Mouse (Mus musculus) MEL-GATA-1-ER (cell line): Measurements from ENCODE around the gene Gm17349.

Experiments used
- DNase-seq: peaks from one replicate; pipeline ENCODE4 v3.0.0-alpha.2; 2012; ENCODE audit warnings: low read depth; ENCODE audit errors: extremely low read depth

Gene Gm17349

DNA sequence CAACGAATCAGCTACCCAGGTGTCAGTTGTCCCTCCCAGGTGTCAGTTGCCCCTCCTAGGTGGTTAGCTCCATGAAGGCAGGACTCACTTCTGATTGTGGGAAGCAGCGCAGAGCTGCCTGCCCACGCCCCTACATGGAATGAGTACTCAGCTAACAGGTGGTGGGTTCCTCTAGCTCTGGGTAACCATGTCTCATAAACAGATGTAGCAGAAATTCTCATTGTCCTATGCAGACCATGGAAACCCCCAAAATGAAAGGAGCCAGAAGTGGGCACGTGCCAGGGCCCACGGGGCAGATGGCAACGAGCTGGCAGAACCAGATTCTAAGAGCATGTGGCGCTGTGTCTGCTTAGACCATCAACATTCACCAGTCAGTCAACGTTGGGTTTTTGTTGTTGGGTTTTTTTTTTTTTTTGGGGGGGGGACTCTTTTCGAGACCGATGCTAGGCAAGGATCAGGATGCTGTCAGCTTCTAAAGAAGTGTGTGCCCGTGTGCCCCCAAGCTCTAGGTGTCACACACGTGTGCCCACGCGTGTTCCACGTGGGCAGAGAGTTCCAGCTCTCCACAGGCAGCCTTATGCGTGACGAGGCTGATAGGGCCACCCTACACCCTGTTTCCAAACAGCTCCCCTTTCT is 41.2 kb downstream of the Gm17349 start:
- peak; percentile 55 for DNase-seq

DNA sequence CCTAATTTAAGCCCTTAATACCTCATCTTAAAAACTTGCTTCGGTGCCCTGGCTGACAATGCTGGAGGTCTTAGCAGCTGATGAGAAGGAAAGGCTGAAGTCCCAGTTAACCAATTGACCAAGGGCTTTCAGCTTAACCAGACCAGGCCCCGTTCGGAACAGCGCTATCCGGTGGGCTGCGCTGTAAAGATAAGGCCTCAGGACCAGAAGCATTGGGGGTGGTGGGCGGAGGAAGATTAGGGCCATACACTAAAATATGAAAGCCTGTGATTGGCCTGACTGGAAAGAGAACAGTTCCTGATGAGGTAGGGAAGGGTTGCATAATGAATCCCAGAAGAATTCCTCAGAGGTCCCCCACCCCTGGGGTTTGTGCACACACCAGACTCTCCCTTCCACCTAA is 42.9 kb downstream of the Gm17349 start:
- peak; percentile 88 for DNase-seq

DNA sequence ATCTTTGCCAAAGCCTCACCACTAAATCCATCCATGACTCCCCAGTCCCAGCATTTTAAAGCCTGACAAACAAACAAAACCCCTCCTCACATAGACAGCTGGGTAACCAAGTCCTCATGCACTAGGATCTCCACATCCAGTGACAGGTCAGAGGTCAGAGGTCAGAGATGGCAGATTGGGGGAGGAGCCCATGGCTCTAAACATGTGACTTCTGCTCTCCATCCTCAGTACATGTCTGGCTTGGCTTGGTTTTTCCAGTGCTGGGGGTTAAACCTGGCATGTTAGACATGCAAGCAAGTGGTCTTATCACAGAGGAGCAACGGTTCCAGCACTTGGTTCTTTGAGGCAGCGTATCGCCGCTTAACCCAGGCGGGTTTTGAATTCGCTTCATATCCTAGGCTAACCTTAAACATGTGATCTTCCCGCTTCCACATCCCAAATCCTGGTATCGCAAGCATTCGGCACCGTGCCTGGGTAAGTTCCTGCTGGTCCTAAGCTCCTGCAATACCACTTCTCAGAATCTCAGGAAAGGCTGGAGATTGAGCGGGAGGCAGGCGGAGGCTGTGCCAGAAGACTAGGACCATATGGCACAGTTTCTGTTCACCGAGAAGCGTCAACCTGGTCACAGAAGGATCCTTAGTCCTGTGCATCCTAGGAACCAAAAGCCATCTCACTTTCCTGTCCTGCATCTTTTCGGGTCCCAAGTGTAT is 44.0 kb downstream of the Gm17349 start:
- DNase-seq = no peak

DNA sequence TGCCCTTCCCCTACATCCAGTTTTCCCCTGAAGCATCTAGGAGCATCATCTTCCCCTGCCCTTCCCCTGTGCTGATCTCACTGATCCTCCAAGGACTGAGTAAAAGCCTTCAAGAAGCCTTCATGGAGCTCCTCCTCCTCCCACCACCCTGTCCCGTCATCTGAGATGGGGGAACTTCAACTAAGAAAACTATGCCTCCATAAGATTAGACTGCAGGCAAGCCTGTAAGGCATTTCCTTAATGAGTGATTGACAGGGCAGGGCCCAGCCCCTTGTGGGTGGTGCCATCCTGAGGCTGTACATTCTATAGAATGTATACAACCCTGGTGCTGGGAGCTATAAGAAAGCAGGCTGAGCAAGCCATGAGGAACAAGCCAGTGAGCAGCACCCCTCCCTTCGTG is 46.9 kb downstream of the Gm17349 start:
- peak; percentile 47 for DNase-seq

DNA sequence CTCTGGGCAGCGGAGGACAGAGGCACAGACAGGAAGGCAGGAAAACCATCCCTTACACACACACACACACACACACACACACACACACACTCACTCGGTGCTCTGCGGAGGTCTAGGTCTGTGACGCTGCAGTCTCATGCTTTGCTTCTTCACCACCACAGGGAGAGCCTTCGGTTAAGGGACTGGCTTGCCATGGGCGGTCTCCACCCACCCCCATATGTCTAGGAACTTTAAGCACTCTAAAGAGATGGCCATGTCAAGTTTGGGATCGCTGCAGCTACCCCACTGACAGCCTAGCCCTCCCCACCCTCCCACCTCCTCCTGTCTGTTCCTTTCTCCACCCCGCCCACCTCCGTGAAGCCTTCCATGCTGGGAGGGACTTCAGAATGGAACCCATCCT is 49.3 kb downstream of the Gm17349 start:
- no peak for DNase-seq

DNA sequence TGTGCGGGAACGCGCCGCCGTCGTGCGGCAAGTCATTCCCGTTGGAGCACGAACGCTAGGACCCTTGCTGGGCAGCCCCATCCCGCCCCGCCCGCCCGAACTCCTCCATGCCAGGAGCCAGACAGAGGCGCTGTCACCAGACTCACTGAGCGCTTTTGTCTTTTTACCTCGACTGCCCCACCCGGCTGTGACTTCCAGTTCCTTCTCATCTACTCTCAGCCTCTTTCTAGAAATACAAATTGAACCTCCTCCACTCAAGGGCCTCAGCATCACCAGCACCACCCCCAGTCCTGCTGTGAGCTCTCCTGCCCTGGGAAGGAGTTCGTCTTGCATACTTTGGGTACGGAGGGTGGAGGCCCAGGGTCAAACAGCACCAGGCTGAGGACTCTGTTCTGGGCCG is 51.4 kb downstream of the Gm17349 start:
- no peak for DNase-seq

DNA sequence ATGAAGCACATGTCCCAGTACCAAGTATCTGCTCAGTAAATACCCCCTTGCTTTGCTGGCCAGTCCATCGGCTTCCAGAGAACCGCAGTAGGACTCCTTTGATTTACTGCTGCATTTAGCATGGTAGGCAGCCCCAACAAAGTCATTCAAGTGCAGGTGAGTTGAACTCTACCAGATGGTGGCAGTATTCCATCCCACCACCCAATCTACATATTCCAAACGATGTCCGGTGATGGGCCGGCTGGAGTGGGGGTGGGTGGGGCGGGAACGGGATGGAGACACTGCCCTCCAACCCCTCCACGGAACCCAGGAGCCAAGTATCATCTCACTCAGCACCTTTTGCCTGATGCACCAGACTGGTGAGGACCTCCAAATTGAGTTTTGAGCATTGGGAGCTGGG is 52.0 kb downstream of the Gm17349 start:
- DNase-seq = no peak
